Mouse (Mus musculus) layer of hippocampus, postnatal 25 days (tissue): ENCODE data around the gene Slc22a7. TPM values are rescaled to one million over a fixed set of nuclear protein-coding genes. Genes with fewer than 3 reads are reported as not detected.
A peak's percentile ranks its signal among the peaks of the same experiment; 100 is the strongest.

Experiments used
- DNase-seq, 2 experiments: peaks; one replicate each; pipeline ENCODE4 v3.0.0; 2022; ENCODE audit warnings: mixed read lengths in 2 of 2, low spot score in 1 of 2; ENCODE audit errors: extremely low spot score in 1 of 2
- total RNA-seq, 2 experiments: library from RNA; stranded (reverse); gene quantifications; 2 replicates each; pipeline ENCODE4 v1.2.3; 2021

Gene Slc22a7
- total RNA-seq: under 1 TPM in 1 of 2 experiments, not detected in 1; 0.32 TPM

GRCm38 (mm10) chr17:46438298-46438873, at the start of gene Slc22a7:
Slc22a7 (minus strand) TSS chr17:46438457.
- no peak for DNase-seq

- peak; percentile 40 to 55 for DNase-seq
These were observed 49.2 kb upstream of the Slc22a7 start, which contains the start of gene Ttbk1 for GRCm38 (mm10) chr17:46487431-46487830. Ttbk1 (minus strand) TSS chr17:46487675.

DNA sequence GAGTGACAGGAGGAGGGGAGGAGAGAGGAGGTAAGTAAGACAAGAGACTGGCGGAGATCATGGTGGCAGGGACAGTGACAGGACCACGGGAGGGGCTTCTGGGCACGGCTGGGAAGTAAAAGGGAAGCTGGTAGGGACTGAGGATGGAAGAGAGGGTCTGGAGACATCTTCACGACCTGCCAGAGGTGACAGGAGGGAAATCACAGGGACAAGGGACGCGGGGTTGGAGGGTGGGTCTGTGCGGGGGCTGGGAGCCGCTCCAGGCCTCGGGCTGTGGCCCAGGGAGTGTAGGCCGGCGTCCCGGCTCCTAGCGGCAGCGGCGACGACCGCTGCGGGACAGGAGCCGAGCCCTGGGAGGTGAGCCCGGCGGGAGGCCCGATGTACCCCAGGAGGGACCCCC, 48.7 kb upstream of the Slc22a7 start:
- no peak for DNase-seq

DNA sequence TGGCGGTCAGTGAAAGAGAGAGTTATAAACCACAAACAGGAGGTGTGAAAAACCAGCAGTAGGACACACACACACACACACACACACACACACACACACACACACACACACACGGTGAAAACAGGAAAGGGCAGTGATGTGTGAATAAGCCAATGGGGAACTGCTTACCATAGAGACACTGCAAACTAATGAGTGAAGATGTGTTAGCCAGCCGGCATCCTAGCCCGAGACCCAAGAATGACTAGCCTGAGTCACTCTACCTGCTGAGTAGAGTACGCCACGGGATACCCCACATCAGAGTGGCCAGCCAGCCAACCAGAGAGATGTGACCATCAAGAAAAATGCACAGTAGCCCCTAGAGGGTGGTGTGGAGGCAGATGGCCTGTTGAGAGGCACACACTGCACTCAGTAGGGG, 46.2 kb upstream of the Slc22a7 start:
- no peak for DNase-seq

- DNase-seq: peak in 1 of 2 experiments; percentile 34
These were observed 45.8 kb upstream of the Slc22a7 start for GRCm38 (mm10) chr17:46484021-46484431.

DNA sequence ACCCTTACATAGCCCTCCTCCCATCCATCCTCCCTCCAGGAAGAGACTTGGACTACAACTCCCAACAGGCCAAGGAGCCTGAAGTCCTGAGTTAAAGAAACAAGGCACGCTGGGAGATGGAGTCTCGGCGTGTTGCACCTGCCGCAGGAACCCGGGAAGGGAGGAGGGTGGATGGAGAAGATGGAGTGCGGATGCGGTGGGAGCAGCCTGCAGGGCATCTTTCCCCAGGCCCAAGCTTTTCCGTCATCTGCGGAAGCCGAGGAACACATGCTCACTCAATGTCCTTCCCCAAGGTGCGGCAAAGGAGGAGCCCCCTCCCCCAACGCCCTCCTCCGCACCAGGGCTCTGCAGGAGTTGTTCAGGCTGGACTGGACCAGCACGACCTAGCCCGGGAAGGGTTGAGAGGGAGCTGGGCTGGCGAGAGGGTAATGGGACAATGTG, 45.3 kb upstream of the Slc22a7 start:
- peak; percentile 44 to 46 for DNase-seq

GRCm38 (mm10) chr17:46477286-46477685, 39.0 kb upstream of the Slc22a7 start:
- no peak for DNase-seq

DNA sequence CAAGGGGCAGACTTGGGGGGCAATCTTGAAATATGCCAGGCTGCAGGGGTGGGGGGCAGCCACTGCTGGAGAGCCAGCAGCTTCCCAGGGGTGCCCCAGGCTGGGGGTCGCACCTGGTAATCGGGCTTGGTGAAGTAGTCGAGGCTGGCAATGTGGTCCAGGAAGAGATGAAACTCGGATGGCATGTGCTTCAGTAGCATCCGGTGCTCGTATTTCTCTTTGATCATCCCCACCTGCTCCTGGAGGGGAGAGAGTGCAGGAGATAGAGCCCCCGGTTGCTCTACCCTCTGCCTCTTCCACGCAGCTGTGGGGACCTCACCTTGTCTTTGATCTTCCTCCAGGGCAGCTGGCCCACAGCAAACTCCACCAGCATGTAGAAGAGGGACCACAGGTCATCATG, 38.3 kb upstream of the Slc22a7 start:
- DNase-seq: no peak

DNA sequence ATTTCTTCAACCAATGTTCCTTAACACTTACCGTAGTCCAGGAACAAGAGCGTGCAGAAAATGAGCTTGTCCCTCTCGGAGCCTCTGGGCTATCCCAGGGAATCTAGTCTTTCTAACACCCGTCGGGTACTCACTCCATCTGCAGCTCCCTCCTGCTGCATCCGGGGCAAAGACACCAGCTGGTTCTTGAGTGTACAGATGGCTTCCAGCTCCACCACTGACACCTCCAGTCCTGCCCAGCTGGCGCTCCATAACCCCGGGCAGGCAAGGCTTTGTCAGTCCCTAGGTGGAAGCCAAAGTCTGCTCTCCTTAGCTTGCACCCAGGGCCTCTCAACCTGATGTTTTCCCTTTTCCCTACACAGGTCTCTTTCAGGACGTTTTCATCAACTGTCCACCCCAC, 29.6 kb upstream of the Slc22a7 start:
- DNase-seq: no peak

- DNase-seq: no peak
These were observed 24.0 kb upstream of the Slc22a7 start for GRCm38 (mm10) chr17:46462226-46462625.

DNA sequence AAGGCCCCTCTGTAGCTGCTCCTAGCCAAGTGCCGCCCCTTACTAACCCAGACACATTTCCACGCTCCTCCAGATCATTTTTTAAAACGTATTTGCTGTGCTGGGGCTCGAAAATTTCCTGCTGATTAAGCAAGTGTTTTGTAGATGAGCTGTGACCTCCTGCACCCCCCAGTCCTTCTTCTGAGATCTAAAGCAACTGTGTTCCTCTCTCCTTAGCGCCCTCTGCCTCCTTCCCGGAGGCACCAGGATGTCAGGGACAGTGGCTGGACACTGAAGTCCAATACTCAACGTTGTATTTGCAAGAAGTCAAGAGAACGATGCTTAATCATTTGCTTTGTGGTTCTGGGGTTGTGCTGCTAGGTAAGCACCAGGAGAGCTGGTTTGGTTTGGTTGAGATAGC, 23.1 kb upstream of the Slc22a7 start:
- no peak for DNase-seq

GRCm38 (mm10) chr17:46460673-46461072, 22.4 kb upstream of the Slc22a7 start:
- DNase-seq: no peak

DNA sequence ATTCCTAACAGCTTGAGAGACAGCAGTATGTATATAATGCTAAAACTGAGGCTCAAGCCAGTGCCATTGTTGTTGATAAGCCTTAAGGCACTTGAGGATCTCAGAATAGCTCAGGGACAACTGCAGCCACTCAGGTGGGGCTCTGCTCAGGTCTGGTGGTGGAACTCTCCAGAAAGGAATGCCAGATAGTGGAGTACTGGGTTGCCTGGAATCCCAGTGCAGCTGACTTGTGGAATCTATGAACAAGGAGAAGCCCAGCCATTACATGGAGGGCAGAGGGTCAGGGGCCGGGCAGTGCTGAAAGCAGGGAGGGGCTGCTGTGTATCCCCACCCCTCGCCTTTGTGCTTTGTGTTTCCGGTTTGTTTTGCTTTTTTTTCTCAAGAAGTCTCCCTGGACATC, 20.2 kb upstream of the Slc22a7 start:
- no peak for DNase-seq

DNA sequence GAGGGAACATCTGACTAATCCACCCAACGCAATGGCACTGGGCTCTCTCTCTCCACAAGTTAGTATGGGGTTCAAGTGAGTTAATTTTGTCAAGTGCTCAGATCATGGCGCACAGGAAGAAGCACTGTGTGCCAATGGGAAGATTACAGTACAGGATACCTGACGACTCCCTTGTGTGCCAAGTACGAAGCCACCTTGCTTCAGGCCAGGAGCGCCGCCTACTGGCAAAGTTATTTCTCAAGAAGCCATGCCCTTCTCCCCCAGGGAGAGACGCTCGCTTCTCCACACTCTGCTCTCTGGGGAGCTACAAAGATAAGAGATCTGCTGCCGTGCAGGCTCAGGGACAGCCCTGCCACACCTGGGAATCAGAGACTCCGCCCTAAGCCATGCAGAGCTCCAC, 19.5 kb upstream of the Slc22a7 start:
- peak in 1 of 2 experiments; percentile 63 for DNase-seq

GRCm38 (mm10) chr17:46455110-46455691, 16.9 kb upstream of the Slc22a7 start:
- DNase-seq: peak in 1 of 2 experiments; percentile 35

DNA sequence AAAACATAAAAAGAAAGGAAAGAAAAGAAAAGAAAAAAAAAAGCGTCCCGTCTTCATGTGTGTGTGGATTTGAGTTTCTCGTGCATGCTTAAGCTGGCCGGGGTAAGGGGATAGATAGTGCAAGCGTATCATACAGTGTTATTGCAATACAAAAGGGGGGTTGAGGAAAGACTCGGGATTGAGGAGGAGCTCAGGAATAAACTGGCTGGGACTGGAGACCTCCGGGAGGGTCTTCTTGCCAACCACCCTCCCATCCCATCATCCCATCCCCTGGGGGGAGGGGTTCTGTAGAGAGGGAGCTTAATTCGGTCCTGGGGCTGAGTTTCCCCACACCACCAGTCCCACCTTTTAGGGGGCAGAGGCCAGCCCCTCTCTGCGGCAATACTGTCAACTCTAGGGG, 16.3 kb upstream of the Slc22a7 start:
- DNase-seq: no peak

DNA sequence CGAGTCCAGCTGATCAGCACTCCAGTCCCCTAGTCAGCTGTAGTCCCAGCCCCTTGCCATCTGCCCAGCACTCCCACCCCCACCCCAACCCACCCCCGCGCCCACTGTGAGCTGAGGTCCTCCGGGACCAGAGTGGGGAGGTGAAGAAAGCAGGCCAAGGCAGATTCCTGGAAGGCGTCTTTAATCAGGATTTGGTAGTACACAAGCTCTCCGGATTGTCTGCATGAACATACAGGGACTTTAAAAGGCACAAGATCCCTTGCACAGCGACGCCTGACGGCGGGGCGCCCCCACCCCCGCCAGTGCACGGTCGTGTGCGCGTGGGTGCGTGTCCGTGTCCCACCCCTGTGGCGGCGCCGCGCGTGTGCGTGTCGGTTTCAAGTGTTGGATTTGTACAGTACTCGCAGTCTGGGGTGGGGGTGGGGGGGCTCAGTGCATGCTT, 15.7 kb upstream of the Slc22a7 start:
- DNase-seq: no peak

GRCm38 (mm10) chr17:46453302-46453948, 15.2 kb upstream of the Slc22a7 start:
- no peak for DNase-seq

GRCm38 (mm10) chr17:46452683-46453082, 14.4 kb upstream of the Slc22a7 start:
- no peak for DNase-seq

- DNase-seq: no peak
These were observed 8.0 kb upstream of the Slc22a7 start for GRCm38 (mm10) chr17:46446264-46446663.

DNA sequence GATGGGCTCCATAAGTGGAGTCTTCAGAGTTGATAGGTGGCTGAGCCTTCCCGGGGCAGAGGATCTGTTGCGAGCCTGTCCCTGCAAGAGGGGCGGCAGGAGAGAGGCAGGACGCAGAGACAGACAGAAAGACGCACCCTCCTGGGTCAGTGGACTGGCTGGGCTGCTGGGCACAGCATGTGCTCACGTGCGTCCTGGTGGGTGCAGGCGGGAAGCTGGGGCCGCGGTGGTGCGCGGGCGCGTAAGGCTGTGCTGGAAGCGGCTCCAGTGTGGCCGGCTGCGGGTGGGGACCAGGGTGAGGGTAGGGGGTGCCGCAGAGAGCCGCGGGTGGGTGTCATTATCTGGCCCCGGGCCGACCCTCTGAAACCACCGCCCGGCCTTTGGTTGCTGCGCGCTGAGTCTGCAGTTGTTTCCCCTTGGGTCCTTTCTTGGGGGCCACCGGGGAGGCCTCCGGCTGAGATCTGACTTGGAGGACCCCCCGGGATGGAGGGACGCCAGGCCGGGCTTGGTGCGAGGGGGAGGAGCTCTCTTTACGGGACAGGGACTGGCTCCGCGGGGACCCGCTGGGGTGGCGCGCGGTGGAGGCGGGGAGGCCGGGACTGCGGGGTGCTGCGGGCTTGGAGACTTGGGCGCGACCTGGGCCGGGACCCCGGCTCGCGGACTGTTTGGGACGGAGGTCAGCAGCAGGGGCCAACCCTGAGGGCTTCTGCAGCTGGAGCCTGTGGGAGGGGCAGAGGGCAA, 6.8 kb upstream of the Slc22a7 start:
- DNase-seq: no peak
